In the genomic region with DNA sequence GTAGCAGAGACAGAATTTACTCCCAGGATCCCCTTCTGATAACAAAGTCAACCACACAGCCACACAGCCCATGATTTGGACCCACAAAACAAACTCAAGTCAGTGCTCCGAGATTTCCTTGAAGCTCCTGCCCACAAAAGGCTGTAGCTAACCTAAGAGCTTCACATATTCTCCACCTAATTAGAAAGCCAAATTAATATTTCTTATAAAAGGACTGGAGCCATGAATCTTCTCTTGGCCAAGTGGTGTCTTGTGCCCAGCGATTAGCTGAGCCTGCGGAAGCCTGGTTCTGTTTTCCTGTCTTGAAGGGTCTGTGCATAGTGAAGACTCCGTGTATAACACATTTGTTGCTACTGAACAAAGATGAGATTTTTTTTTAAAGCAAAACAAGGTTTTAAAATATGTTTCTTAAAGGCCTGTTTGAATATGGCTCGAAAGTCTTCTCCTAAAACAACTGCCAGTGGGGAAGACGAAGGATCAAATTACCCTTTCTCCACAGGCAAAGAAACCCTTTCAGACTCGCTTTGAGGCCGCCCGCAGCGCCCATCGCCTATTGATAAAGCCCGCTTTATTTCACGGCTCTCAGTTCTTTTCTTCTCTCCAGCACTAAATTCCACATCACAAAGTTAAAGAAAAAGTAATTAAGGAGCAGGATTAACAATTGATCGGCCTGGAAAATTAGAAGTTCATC, we compare ENCODE assay signal across 9 mouse cellular contexts. TPM values are rescaled to one million over a fixed set of nuclear protein-coding genes. Genes with fewer than 3 reads are reported as not detected.
DNase-seq lines count a peak whose midpoint lies in the region; ATAC-seq lines count a peak whose summit lies in the region.
"Had no signal": no experiment of that assay in that cellular context is flagged by ENCODE, and none has a peak within 500 bp of the region (broad histone marks: within the 10 kb centered on the region; RNA-seq: fewer than 3 reads in every experiment).

No protein-coding gene starts in this region.

- WGBS in hindbrain, embryonic 11.5 days: 7% methylated on average over 14 of the region's 14 CpGs

- DNase-seq in R1 (ENCODE audit: low read depth, low spot score): peak; percentile 86
- peak; percentile 80 for DNase-seq in embryo, embryonic 11 days
- peak; percentile 71 for DNase-seq in hindbrain, embryonic 11.5 days (ENCODE audit: low spot score)
- peak; percentile 47 for DNase-seq in neural tube, embryonic 10.5 days (ENCODE audit: extremely low spot score, low spot score)
- no peak for DNase-seq in kidney, adult 9 months
- no peak for DNase-seq in testis, postnatal 14 days (ENCODE audit: low spot score)
- no peak for DNase-seq in right cerebral cortex, adult 18-20 months
- DNase-seq: cerebellum, postnatal 14 days; kidney, adult 8-10 months had no signal

- H3K36me3 ChIP-seq in hindbrain, embryonic 11.5 days (ENCODE audit: control insufficient read depth, insufficient read depth, low read length): 0 out of 2 replicates have a peak, but pooled peaks cover 5% of the 10 kb centered on the region

- no peak overlapping the region for H3K4me3 ChIP-seq in hindbrain, embryonic 11.5 days (ENCODE audit: low read depth, low read length)

- H3K27me3 ChIP-seq in hindbrain, embryonic 11.5 days (ENCODE audit: control insufficient read depth, insufficient read depth, low read length): no peaks in the 10 kb centered on the region

- peak overlapping the region; percentile 5; the same call in 1 of the 2 replicates for H3K4me2 ChIP-seq in hindbrain, embryonic 11.5 days (replicated peaks; ENCODE audit: low read depth, low read length)

- H3K4me1 ChIP-seq in hindbrain, embryonic 11.5 days (replicated peaks; ENCODE audit: control insufficient read depth, insufficient read depth, low read length): peaks cover 8% of the 10 kb centered on the region

- H3K9ac ChIP-seq in hindbrain, embryonic 11.5 days (ENCODE audit: low read depth, low read length): no peak overlapping the region

- H3K9me3 ChIP-seq in hindbrain, embryonic 11.5 days (ENCODE audit: control insufficient read depth, low read length): no peaks in the 10 kb centered on the region

- ATAC-seq in hindbrain, embryonic 11.5 days (ENCODE audit: low FRiP score): no peak; the same call in 1 of the 2 replicates

- H3K27ac ChIP-seq in hindbrain, embryonic 11.5 days (ENCODE audit: low read depth, low read length): peak overlapping the region; percentile 51

RNA-seq across cellular contexts. Expression of gene Ric8b, which starts 58.5 kb away (rescaled TPM):
- polyA plus RNA-seq in hindbrain, embryonic 11.5 days (2014; fragmentation: Nextera tagmentation; extraction: Ambion mirVana): 31.2 and 33.7 TPM in 2 replicates

Comparison
In these comparisons a context has a peak if more than half of its experiments do, and no peak if none do; other contexts are left out.
1. DNase-seq: peak in R1 (single experiment), embryo, embryonic 11 days (single experiment), hindbrain, embryonic 11.5 days (single experiment) and neural tube, embryonic 10.5 days (single experiment); none in kidney, adult 9 months (single experiment), testis, postnatal 14 days (single experiment) and right cerebral cortex, adult 18-20 months (single experiment).